Mouse (Mus musculus): ENCODE measurements at regions not wholly inside any gene's neighbourhood (a gene's known extent, or its start where the extent isn't known, plus 50 kb on each side); places are given as distances from the start of the nearest gene placed in this dataset.

DNA sequence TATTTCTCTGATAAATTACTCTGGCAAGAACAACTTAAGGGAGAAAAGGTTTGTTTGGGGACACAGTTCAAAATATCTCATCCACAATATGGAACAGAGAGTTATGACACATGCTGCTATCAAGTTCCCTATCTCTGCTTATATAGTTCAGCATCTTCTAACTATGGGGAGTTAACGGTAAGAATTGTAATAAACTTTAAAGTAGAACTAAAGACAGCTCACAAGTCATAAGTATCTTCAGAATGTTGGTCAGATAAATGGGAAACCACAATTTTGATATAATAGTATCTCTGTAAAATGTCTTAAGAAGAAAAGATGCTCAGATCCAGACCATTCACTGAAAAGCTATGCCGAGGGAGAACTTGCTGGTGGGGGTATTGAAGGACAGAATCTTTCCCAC lies 138.5 kb upstream of the Mbnl1 start:
- TF ChIP-seq POLR2A (IDR thresholded peaks at IDR 0.05; ENCODE audit: control insufficient read depth, low read depth, low read length) = no peak
- no peak for TF ChIP-seq CTCF (IDR thresholded peaks at IDR 0.05; ENCODE audit: control insufficient read depth, insufficient read depth, insufficient replicate concordance, low read depth, low read length)

Data from testis, adult 2 months (tissue).